Mouse (Mus musculus): ENCODE results near the gene Arpc2.

GRCm38 (mm10) chr1:74277883-74278537, 42.1 kb downstream of the Arpc2 start:
- TF ChIP-seq CTCF (conservative IDR thresholded peaks at IDR 0.05; ENCODE audit: low read length) (no peak), POU5F1 (IDR thresholded peaks at IDR 0.05; ENCODE audit: borderline replicate concordance, low read length) (no peak)
